Mouse (Mus musculus): ENCODE data around the gene 9330182O14Rik.
A peak's percentile ranks its signal among the peaks of the same experiment; 100 is the strongest.

Gene 9330182O14Rik

GRCm38 (mm10) chr15:40134152-40134792 lies at the start of gene 9330182O14Rik:
9330182O14Rik (plus strand) TSS chr15:40134365.
- DNase-seq (ENCODE audit: low read depth, low spot score) = peak; percentile 61

GRCm38 (mm10) chr15:40103304-40103703 lies 30.9 kb upstream of the 9330182O14Rik start:
- DNase-seq (ENCODE audit: low read depth, low spot score) = no peak

- DNase-seq (ENCODE audit: low read depth, low spot score) = no peak
Observed at GRCm38 (mm10) chr15:40105712-40106111, 28.5 kb upstream of the 9330182O14Rik start.

GRCm38 (mm10) chr15:40113888-40114576 lies 20.1 kb upstream of the 9330182O14Rik start:
- DNase-seq (ENCODE audit: low read depth, low spot score) = peak; percentile 28

GRCm38 (mm10) chr15:40114600-40115271 lies 19.4 kb upstream of the 9330182O14Rik start:
- DNase-seq (ENCODE audit: low read depth, low spot score) = peak; percentile 40

- peak; percentile 59 for DNase-seq (ENCODE audit: low read depth, low spot score)
Observed at GRCm38 (mm10) chr15:40116396-40116795, 17.8 kb upstream of the 9330182O14Rik start.

- DNase-seq (ENCODE audit: low read depth, low spot score) = no peak
Observed at GRCm38 (mm10) chr15:40124211-40124953, 9.8 kb upstream of the 9330182O14Rik start.

- no peak for DNase-seq (ENCODE audit: low read depth, low spot score)
Observed at GRCm38 (mm10) chr15:40129496-40129895, 4.7 kb upstream of the 9330182O14Rik start.

GRCm38 (mm10) chr15:40130880-40131478 lies 3.2 kb upstream of the 9330182O14Rik start:
- DNase-seq (ENCODE audit: low read depth, low spot score) = peak; percentile 70

GRCm38 (mm10) chr15:40132408-40132807 lies 1.8 kb upstream of the 9330182O14Rik start:
- DNase-seq (ENCODE audit: low read depth, low spot score) = peak; percentile 53

GRCm38 (mm10) chr15:40144221-40144620 lies 10.1 kb downstream of the 9330182O14Rik start:
- DNase-seq (ENCODE audit: low read depth, low spot score) = peak; percentile 55

GRCm38 (mm10) chr15:40157683-40158082 lies 23.5 kb downstream of the 9330182O14Rik start:
- DNase-seq (ENCODE audit: low read depth, low spot score) = no peak

GRCm38 (mm10) chr15:40166560-40167275 lies 32.6 kb downstream of the 9330182O14Rik start:
- peak; percentile 44 for DNase-seq (ENCODE audit: low read depth, low spot score)

- no peak for DNase-seq (ENCODE audit: low read depth, low spot score)
Observed at GRCm38 (mm10) chr15:40167276-40168139, 33.3 kb downstream of the 9330182O14Rik start.

GRCm38 (mm10) chr15:40168140-40168688 lies 34.0 kb downstream of the 9330182O14Rik start:
- DNase-seq (ENCODE audit: low read depth, low spot score) = no peak

GRCm38 (mm10) chr15:40169061-40169460 lies 34.9 kb downstream of the 9330182O14Rik start:
- DNase-seq (ENCODE audit: low read depth, low spot score) = no peak

- peak; percentile 44 for DNase-seq (ENCODE audit: low read depth, low spot score)
Observed at GRCm38 (mm10) chr15:40169705-40170104, 35.5 kb downstream of the 9330182O14Rik start.

- DNase-seq (ENCODE audit: low read depth, low spot score) = no peak
Observed at GRCm38 (mm10) chr15:40179423-40179822, 45.3 kb downstream of the 9330182O14Rik start.

- DNase-seq (ENCODE audit: low read depth, low spot score) = no peak
Observed at GRCm38 (mm10) chr15:40187017-40187416, 52.9 kb downstream of the 9330182O14Rik start.
